Comparison of ENCODE assay signal across 7 mouse cellular contexts in genomic region chr4:141875481-141876108, GRCm38 (mm10). TPM values are rescaled to one million over a fixed set of nuclear protein-coding genes. Genes with fewer than 3 reads are reported as not detected.
DNase-seq lines count a peak whose midpoint lies in the region; ATAC-seq and TF ChIP-seq lines count a peak whose summit lies in the region.

No protein-coding gene starts in this region.

- no peak overlapping the region for H3K9ac ChIP-seq in limb, embryonic 15.5 days
- H3K9ac ChIP-seq in stomach, postnatal 0 days (ENCODE audit: low read length): peak overlapping the region; percentile 90; the same call in 1 of the 2 replicates

- no peak overlapping the region for H3K27ac ChIP-seq in limb, embryonic 15.5 days
- H3K27ac ChIP-seq in stomach, postnatal 0 days (replicated peaks): no peak overlapping the region

- no peak for ATAC-seq in megakaryocyte, adult 5-6 weeks (ENCODE audit: poor library complexity, severe bottlenecking)
- ATAC-seq in limb, embryonic 15.5 days (ENCODE audit: insufficient number of reproducible peaks, low FRiP score, low TSS enrichment, low read depth): no peak
- no peak for ATAC-seq in stomach, postnatal 0 days (ENCODE audit: low FRiP score, low TSS enrichment)

- 20% methylated on average over 8 of the region's 8 CpGs for WGBS in limb, embryonic 15.5 days
- WGBS in stomach, postnatal 0 days: 34% methylated on average over 8 of the region's 8 CpGs

- H3K27me3 ChIP-seq in megakaryocyte, embryonic 14.5 days (replicated peaks): peaks cover 36% of the 10 kb centered on the region
- peaks cover 40% of the 10 kb centered on the region for H3K27me3 ChIP-seq in erythroblast, embryonic 14.5 days (ENCODE audit: control insufficient read depth)
- peaks cover 12% of the 10 kb centered on the region for H3K27me3 ChIP-seq in limb, embryonic 15.5 days
- no peaks in the 10 kb centered on the region for H3K27me3 ChIP-seq in stomach, postnatal 0 days (ENCODE audit: control insufficient read depth, insufficient read depth, low read length)

- TF ChIP-seq CTCF in stomach, postnatal 0 days (IDR thresholded peaks at IDR 0.05; ENCODE audit: low read depth): 0 out of 2 replicates have a peak, but pooled peaks have one; percentile 25

- no peak for TF ChIP-seq EP300 in stomach, postnatal 0 days (optimal IDR thresholded peaks at IDR 0.05)

- H3K4me1 ChIP-seq in megakaryocyte, embryonic 14.5 days: peaks cover 46% of the 10 kb centered on the region
- H3K4me1 ChIP-seq in erythroblast, embryonic 14.5 days (ENCODE audit: control insufficient read depth): peaks cover 59% of the 10 kb centered on the region
- H3K4me1 ChIP-seq in limb, embryonic 15.5 days: peaks cover 41% of the 10 kb centered on the region
- H3K4me1 ChIP-seq in stomach, postnatal 0 days (replicated peaks; ENCODE audit: control insufficient read depth, insufficient read depth): peaks cover 8% of the 10 kb centered on the region; the same call in 1 of the 2 replicates

- intact Hi-C loops in gastrocnemius, postnatal 14 days (cut with DNase I; ENCODE audit: low total_unique reads): no loop called here

- no peaks in the 10 kb centered on the region for H3K9me3 ChIP-seq in megakaryocyte, embryonic 14.5 days
- H3K9me3 ChIP-seq in erythroblast, embryonic 14.5 days (ENCODE audit: control insufficient read depth, low read length): no peaks in the 10 kb centered on the region
- H3K9me3 ChIP-seq in limb, embryonic 15.5 days: no peaks in the 10 kb centered on the region
- H3K9me3 ChIP-seq in stomach, postnatal 0 days (ENCODE audit: control insufficient read depth, low read length): no peaks in the 10 kb centered on the region

- no peak for DNase-seq in stomach, postnatal 0 days (ENCODE audit: low spot score)
- DNase-seq in thymus, postnatal 25 days: no peak
- no peak for DNase-seq in gastrocnemius, postnatal 14 days

- peak overlapping the region; percentile 95 for H3K4me3 ChIP-seq in megakaryocyte, embryonic 14.5 days (replicated peaks)
- peak overlapping the region; percentile 84 for H3K4me3 ChIP-seq in erythroblast, embryonic 14.5 days (replicated peaks)
- H3K4me3 ChIP-seq in limb, embryonic 15.5 days: peak overlapping the region; percentile 70; the same call in 1 of the 2 replicates
- H3K4me3 ChIP-seq in stomach, postnatal 0 days (ENCODE audit: low read depth, low read length): no peak overlapping the region

- peak overlapping the region; percentile 83 for H3K4me2 ChIP-seq in limb, embryonic 15.5 days
- peak overlapping the region; percentile 95 for H3K4me2 ChIP-seq in stomach, postnatal 0 days (replicated peaks; ENCODE audit: low read depth)

- H3K36me3 ChIP-seq in megakaryocyte, embryonic 14.5 days (replicated peaks; ENCODE audit: low read length): peaks cover 24% of the 10 kb centered on the region
- peaks cover 18% of the 10 kb centered on the region for H3K36me3 ChIP-seq in erythroblast, embryonic 14.5 days (ENCODE audit: control insufficient read depth)
- H3K36me3 ChIP-seq in limb, embryonic 15.5 days: no peaks in the 10 kb centered on the region
- no peaks in the 10 kb centered on the region for H3K36me3 ChIP-seq in stomach, postnatal 0 days (ENCODE audit: control insufficient read depth, insufficient read depth, low read length)

RNA-seq across cellular contexts. Expression of gene Efhd2, which starts 0.9 kb away (rescaled TPM):
- polyA plus RNA-seq in megakaryocyte, embryonic 14.5 days (2012; ENCODE audit: insufficient read depth, low replicate concordance): 34.7 and 93.3 TPM in 2 replicates
- 77.1 and 79.0 TPM in 2 replicates for total RNA-seq in megakaryocyte, adult 5-6 weeks (2015)
- total RNA-seq in megakaryocyte, adult 5-6 weeks (2017): 79.7 and 97.2 TPM in 2 replicates
- polyA plus RNA-seq in erythroblast, embryonic 14.5 days (2012): 3.7 and 4.2 TPM in 2 replicates
- polyA plus RNA-seq in limb, embryonic 15.5 days (2015; fragmentation: Nextera tagmentation; extraction: Ambion mirVana): 76.0 and 86.0 TPM in 2 replicates
- 111 and 121 TPM in 2 replicates for polyA plus RNA-seq in stomach, postnatal 0 days (2015; fragmentation: Nextera tagmentation; extraction: Ambion mirVana)
- total RNA-seq in gastrocnemius, postnatal 14 days (2021): 10 to 100 TPM; 13.8 to 17.6 TPM

RNA-seq across cellular contexts. Expression of gene Ctrc, which starts 29.4 kb away (rescaled TPM):
- not detected in 2 replicates for polyA plus RNA-seq in megakaryocyte, embryonic 14.5 days (2012; ENCODE audit: insufficient read depth, low replicate concordance)
- total RNA-seq in megakaryocyte, adult 5-6 weeks (2015): not detected in 2 replicates
- not detected in 2 replicates for total RNA-seq in megakaryocyte, adult 5-6 weeks (2017)
- polyA plus RNA-seq in erythroblast, embryonic 14.5 days (2012): not detected in 2 replicates
- polyA plus RNA-seq in limb, embryonic 15.5 days (2015; fragmentation: Nextera tagmentation; extraction: Ambion mirVana): not detected in 2 replicates
- polyA plus RNA-seq in stomach, postnatal 0 days (2015; fragmentation: Nextera tagmentation; extraction: Ambion mirVana): not detected in 2 replicates
- total RNA-seq in gastrocnemius, postnatal 14 days (2021): not detected

RNA-seq across cellular contexts. Expression of gene Cela2a, which starts 49.6 kb away (rescaled TPM):
- not detected in 2 replicates for polyA plus RNA-seq in megakaryocyte, embryonic 14.5 days (2012; ENCODE audit: insufficient read depth, low replicate concordance)
- total RNA-seq in megakaryocyte, adult 5-6 weeks (2015): not detected in 2 replicates
- total RNA-seq in megakaryocyte, adult 5-6 weeks (2017): not detected in 2 replicates
- polyA plus RNA-seq in erythroblast, embryonic 14.5 days (2012): not detected in 2 replicates
- polyA plus RNA-seq in limb, embryonic 15.5 days (2015; fragmentation: Nextera tagmentation; extraction: Ambion mirVana): 0.20 TPM in 1 of 2 replicates, not detected in the other
- polyA plus RNA-seq in stomach, postnatal 0 days (2015; fragmentation: Nextera tagmentation; extraction: Ambion mirVana): 18.1 and 22.4 TPM in 2 replicates
- not detected for total RNA-seq in gastrocnemius, postnatal 14 days (2021)

Comparison
In these comparisons a context has a peak if more than half of its experiments do, and no peak if none do; other contexts are left out.
1. RNA of gene Cela2a, which starts 49.6 kb away (polyA plus RNA-seq): 18.1 to 22.4 TPM in stomach, postnatal 0 days; not detected in erythroblast, embryonic 14.5 days, not detected in megakaryocyte, embryonic 14.5 days and 0.20 TPM in limb, embryonic 15.5 days; every median in the first group is over 10 times any median in the second.